In the genomic region with DNA sequence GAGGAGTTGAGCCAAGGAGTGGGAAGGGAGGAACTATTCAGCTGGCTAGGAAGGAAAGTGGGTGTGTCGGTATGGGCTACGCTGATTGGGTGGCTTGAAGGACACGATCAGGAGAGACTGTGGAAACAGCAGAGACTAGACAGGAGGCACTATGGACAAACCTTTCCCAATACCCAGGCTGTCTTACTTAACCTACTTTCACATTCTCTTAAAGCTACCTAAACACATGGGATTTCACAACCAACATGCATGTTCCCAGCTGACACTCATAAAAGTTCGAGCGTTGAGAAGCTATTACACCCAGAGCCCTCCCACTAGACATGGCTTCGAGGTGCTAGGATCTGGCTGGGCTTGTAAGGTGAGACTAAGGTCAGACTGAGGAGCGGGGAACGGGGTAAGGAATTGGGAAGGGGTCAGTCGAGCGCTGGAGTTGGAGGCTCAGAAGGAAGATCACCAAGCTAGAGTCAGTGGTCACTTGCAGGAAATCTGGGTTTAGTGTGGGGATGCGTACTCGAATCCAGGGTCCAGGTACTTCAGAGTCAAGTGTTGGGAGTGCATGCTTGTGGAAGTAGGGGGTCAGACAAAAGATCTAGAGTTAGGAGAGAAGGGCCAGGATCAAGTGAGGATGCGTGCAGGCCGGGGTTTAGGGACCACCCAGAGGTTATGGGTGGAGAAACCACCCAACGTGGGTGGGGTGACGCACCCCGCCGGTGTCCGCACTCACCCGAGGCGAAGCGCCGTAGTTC, we compare ENCODE assay signal across 7 mouse cellular contexts. TPM values are rescaled to one million over a fixed set of nuclear protein-coding genes. Genes with fewer than 3 reads are reported as not detected.
DNase-seq lines count a peak whose midpoint lies in the region; ATAC-seq and TF ChIP-seq lines count a peak whose summit lies in the region.

Paox (plus strand) TSS at position 217 of the 746 bp plus-strand sequence.

- H3K27ac ChIP-seq in brown adipose tissue, adult 24 weeks (replicated peaks; ENCODE audit: low read depth, low read length) = peak within 1 kb of the TSS; percentile 99
- peak within 1 kb of the TSS; percentile 68 for H3K27ac ChIP-seq in forebrain, postnatal 0 days (ENCODE audit: low read depth, low read length)
- peak within 1 kb of the TSS; percentile 94 for H3K27ac ChIP-seq in hindbrain, embryonic 10.5 days
- H3K27ac ChIP-seq in lung, postnatal 0 days (ENCODE audit: low read length) = peak within 1 kb of the TSS; percentile 98

- H3K27me3 ChIP-seq in forebrain, postnatal 0 days (ENCODE audit: insufficient read depth, low read length) = no peaks in the 10 kb centered on the region
- no peaks in the 10 kb centered on the region for H3K27me3 ChIP-seq in hindbrain, embryonic 10.5 days (ENCODE audit: insufficient read depth, poor library complexity, severe bottlenecking)
- no peaks in the 10 kb centered on the region for H3K27me3 ChIP-seq in lung, postnatal 0 days (replicated peaks; ENCODE audit: insufficient read depth, low read length)

- TF ChIP-seq EP300 in lung, postnatal 0 days (IDR thresholded peaks at IDR 0.05) = peak; percentile 93

- 2% methylated on average over 23 of the region's 23 CpGs for WGBS in forebrain, postnatal 0 days
- WGBS in hindbrain, embryonic 10.5 days = 5% methylated on average over 23 of the region's 23 CpGs
- under 1% methylated on average over 23 of the region's 23 CpGs for whole genome bisulfite sequencing in lung, postnatal 0 days

- TF ChIP-seq CTCF in forebrain, postnatal 0 days (IDR thresholded peaks at IDR 0.05; ENCODE audit: low read depth) = peak; percentile 18; the same call in 1 of the 2 replicates
- peak; percentile 35; the same call in 1 of the 2 replicates for TF ChIP-seq CTCF in lung, postnatal 0 days (IDR thresholded peaks at IDR 0.05)

- peaks cover 15% of the 10 kb centered on the region for H3K36me3 ChIP-seq in forebrain, postnatal 0 days (ENCODE audit: insufficient read depth)
- peaks cover 23% of the 10 kb centered on the region for H3K36me3 ChIP-seq in hindbrain, embryonic 10.5 days
- H3K36me3 ChIP-seq in lung, postnatal 0 days (ENCODE audit: insufficient read depth, low read length) = peaks cover 8% of the 10 kb centered on the region; the same call in 1 of the 2 replicates

- H3K9ac ChIP-seq in forebrain, postnatal 0 days = peak within 1 kb of the TSS; percentile 81
- H3K9ac ChIP-seq in lung, postnatal 0 days (replicated peaks; ENCODE audit: low read depth) = peak within 1 kb of the TSS; percentile 74

- H3K4me2 ChIP-seq in forebrain, postnatal 0 days (ENCODE audit: low read depth) = peak within 1 kb of the TSS; percentile 76
- peak within 1 kb of the TSS; percentile 83 for H3K4me2 ChIP-seq in lung, postnatal 0 days (replicated peaks; ENCODE audit: low read depth, low read length)

- DNase-seq in NIH3T3 (ENCODE audit: low read depth) = peak; percentile 89
- DNase-seq in forebrain, postnatal 0 days = peak; percentile 71
- peak; percentile 25 for DNase-seq in hindbrain, embryonic 10.5 days (ENCODE audit: low spot score)
- DNase-seq in layer of hippocampus, adult 9-11 months = peak; percentile 76
- DNase-seq in lung, postnatal 0 days (ENCODE audit: low spot score) = peak; percentile 97
- DNase-seq in retina, embryonic 14.5 days (ENCODE audit: low spot score) = peak; percentile 71

- ATAC-seq in forebrain, postnatal 0 days = peak; percentile 79
- peak; percentile 91 for ATAC-seq in lung, postnatal 0 days

- peak within 1 kb of the TSS; percentile 87 for H3K4me3 ChIP-seq in brown adipose tissue, adult 24 weeks (ENCODE audit: insufficient read depth, low read depth, low read length)
- peak within 1 kb of the TSS; percentile 67 for H3K4me3 ChIP-seq in forebrain, postnatal 0 days (ENCODE audit: low read depth, low read length)
- peak within 1 kb of the TSS; percentile 83 for H3K4me3 ChIP-seq in hindbrain, embryonic 10.5 days
- peak within 1 kb of the TSS; percentile 82 for H3K4me3 ChIP-seq in lung, postnatal 0 days (ENCODE audit: low read depth, low read length)

- H3K9me3 ChIP-seq in forebrain, postnatal 0 days (ENCODE audit: low read length) = no peaks in the 10 kb centered on the region
- H3K9me3 ChIP-seq in hindbrain, embryonic 10.5 days = no peaks in the 10 kb centered on the region
- H3K9me3 ChIP-seq in lung, postnatal 0 days (ENCODE audit: low read length) = no peaks in the 10 kb centered on the region

- H3K4me1 ChIP-seq in brown adipose tissue, adult 24 weeks (ENCODE audit: control insufficient read depth, insufficient read depth, insufficient read length, low read length) = peaks cover 7% of the 10 kb centered on the region
- peaks cover 4% of the 10 kb centered on the region; the same call in 1 of the 2 replicates for H3K4me1 ChIP-seq in forebrain, postnatal 0 days (ENCODE audit: insufficient read depth)
- peaks cover 14% of the 10 kb centered on the region for H3K4me1 ChIP-seq in hindbrain, embryonic 10.5 days (replicated peaks)
- H3K4me1 ChIP-seq in lung, postnatal 0 days (ENCODE audit: insufficient read depth, low read depth, low read length) = no peaks in the 10 kb centered on the region; the same call in 1 of the 2 replicates

RNA-seq across cellular contexts. Expression of gene Paox, which starts in this region (rescaled TPM):
- polyA plus RNA-seq in brown adipose tissue, adult 24 weeks (2012; ENCODE audit: insufficient read depth, insufficient read length, missing spikeins) = 45.1 and 45.3 TPM in 2 replicates
- total RNA-seq in forebrain, postnatal 0 days (2014; rRNA removed) = 8.8 and 10.5 TPM in 2 replicates
- polyA plus RNA-seq in forebrain, postnatal 0 days (2015; fragmentation: Nextera tagmentation; extraction: Ambion mirVana) = 6.0 and 7.5 TPM in 2 replicates
- 15.7 and 21.7 TPM in 2 replicates for polyA plus RNA-seq in hindbrain, embryonic 10.5 days (2016; fragmentation: Nextera tagmentation; extraction: Ambion mirVana)
- 16.1 and 17.3 TPM in 2 replicates for polyA plus RNA-seq in lung, postnatal 0 days (2015; fragmentation: Nextera tagmentation; extraction: Ambion mirVana)

Comparison
In these comparisons a context has a peak if more than half of its experiments do, and no peak if none do; other contexts are left out.
1. Peak in every context shown above with its lines: DNase-seq, ATAC-seq, H3K4me3 ChIP-seq and H3K27ac ChIP-seq.
2. DNase-seq: peak in every context shown above with its lines; median percentile 97 in lung, postnatal 0 days; 89 in NIH3T3; 76 in layer of hippocampus, adult 9-11 months; 71 in forebrain, postnatal 0 days; 71 in retina, embryonic 14.5 days; 25 in hindbrain, embryonic 10.5 days.